Mouse (Mus musculus): ENCODE measurements around the gene Pitx3. TPM values are rescaled to one million over a fixed set of nuclear protein-coding genes. Genes with fewer than 3 reads are reported as not detected.
"Not testable (repeated sequence)": the region's sequence is repeated elsewhere in the genome, so short reads cannot be mapped to it uniquely, and the experiment has no call there.

The Pitx3 gene
- polyA plus RNA-seq, 1 experiment from 2014 or later = not detected

DNA sequence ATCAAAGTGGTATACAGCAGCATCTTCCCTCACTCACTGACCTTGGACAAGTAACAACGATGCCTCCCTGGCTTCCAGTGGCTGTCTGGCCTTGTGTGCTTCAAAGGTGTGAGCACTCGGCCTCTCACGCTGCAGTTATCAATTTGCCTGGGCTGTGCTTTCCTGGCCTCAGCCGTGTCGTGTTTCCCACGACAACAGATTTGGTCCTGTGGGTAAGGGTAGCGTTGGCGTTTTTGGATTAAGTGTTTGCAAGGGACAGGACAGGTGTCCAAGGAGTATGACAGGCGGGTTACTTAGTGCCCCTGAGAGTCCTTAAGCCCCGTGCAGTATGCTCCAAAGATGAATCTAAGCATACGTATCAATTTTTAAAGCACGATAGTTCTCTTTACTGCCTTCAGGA is 965 bp upstream of the Pitx3 start:
- Histone ChIP-seq H3K27ac (no peak overlapping the region), H3K36me3 (no peaks in the 10 kb centered on the region), H3K27me3 (ENCODE audit: insufficient read depth, poor library complexity, severe bottlenecking) (peaks cover 70% of the 10 kb centered on the region), H3K4me1 (replicated peaks) (peaks cover 44% of the 10 kb centered on the region), H3K9me3 (no peaks in the 10 kb centered on the region), H3K4me3 (peak overlapping the region; percentile 58)
- 28% methylated on average over 12 of the region's 12 CpGs for WGBS
- DNase-seq (ENCODE audit: low spot score) = no peak

DNA sequence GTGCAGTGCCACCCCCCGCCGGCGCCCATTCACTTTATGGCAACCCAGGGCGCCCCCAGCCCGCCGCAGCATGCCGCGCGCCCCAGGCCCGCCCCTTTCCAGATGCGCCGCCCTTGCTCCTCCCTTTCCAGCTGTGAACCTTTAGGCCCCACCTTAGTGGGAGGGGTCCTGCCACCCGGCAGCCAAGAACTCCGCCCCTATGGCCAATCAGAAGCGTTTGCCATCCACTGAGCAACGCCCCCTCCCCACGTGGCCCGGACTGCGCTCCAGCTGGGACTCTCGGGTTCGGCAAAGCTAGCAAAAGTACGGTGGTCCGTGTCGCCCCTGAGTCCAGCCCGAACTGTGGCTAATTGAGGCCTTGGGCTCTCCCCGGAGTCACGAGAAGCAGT is 240 bp upstream of the Pitx3 start:
- DNase-seq (ENCODE audit: low spot score) = peak; percentile 88
- 1% methylated on average over 27 of the region's 27 CpGs for WGBS
- H3K27me3 ChIP-seq (ENCODE audit: insufficient read depth, poor library complexity, severe bottlenecking) = peaks cover 78% of the 10 kb centered on the region
- no peaks in the 10 kb centered on the region for H3K9me3 ChIP-seq
- H3K36me3 ChIP-seq = no peaks in the 10 kb centered on the region
- H3K4me3 ChIP-seq = peak overlapping the region; percentile 58
- H3K27ac ChIP-seq = no peak overlapping the region
- peaks cover 37% of the 10 kb centered on the region for H3K4me1 ChIP-seq (replicated peaks)

- Histone ChIP-seq H3K36me3 (no peaks in the 10 kb centered on the region), H3K4me1 (replicated peaks) (peaks cover 33% of the 10 kb centered on the region), H3K27ac (peak overlapping the region; percentile 43; the same call in 1 of the 2 replicates), H3K27me3 (ENCODE audit: insufficient read depth, poor library complexity, severe bottlenecking) (peaks cover 100% of the 10 kb centered on the region), H3K4me3 (peak overlapping the region; percentile 23; the same call in 1 of the 2 replicates), H3K9me3 (no peaks in the 10 kb centered on the region)
- DNase-seq (ENCODE audit: low spot score) = peak; percentile 60
- WGBS = 15% methylated on average over 6 of the region's 6 CpGs
Measured at GRCm38 (mm10) chr19:46141091-46141490, 7.0 kb downstream of the Pitx3 start.

- DNase-seq (ENCODE audit: low spot score) = no peak
- Histone ChIP-seq H3K4me3 (no peak overlapping the region), H3K27me3 (ENCODE audit: insufficient read depth, poor library complexity, severe bottlenecking) (peaks cover 100% of the 10 kb centered on the region), H3K9me3 (no peaks in the 10 kb centered on the region), H3K27ac (0 out of 2 replicates have a peak overlapping the region, but pooled peaks have one; percentile 43), H3K4me1 (replicated peaks) (peaks cover 41% of the 10 kb centered on the region), H3K36me3 (no peaks in the 10 kb centered on the region)
- 51% methylated on average over 2 of the region's 2 CpGs for WGBS
Measured at GRCm38 (mm10) chr19:46140324-46140723, 7.8 kb downstream of the Pitx3 start.

- WGBS = 3% methylated on average over 49 of the region's 49 CpGs
- peaks cover 100% of the 10 kb centered on the region for H3K27me3 ChIP-seq (ENCODE audit: insufficient read depth, poor library complexity, severe bottlenecking)
- H3K4me3 ChIP-seq = peak overlapping the region; percentile 67
- DNase-seq (ENCODE audit: low spot score) = peak; percentile 73
- H3K36me3 ChIP-seq = no peaks in the 10 kb centered on the region
- H3K27ac ChIP-seq = peak overlapping the region; percentile 9; the same call in 1 of the 2 replicates
- peaks cover 50% of the 10 kb centered on the region for H3K4me1 ChIP-seq (replicated peaks)
- H3K9me3 ChIP-seq = no peaks in the 10 kb centered on the region
Measured at GRCm38 (mm10) chr19:46136639-46137580, 11.2 kb downstream of the Pitx3 start.

- Histone ChIP-seq H3K9me3 (no peaks in the 10 kb centered on the region), H3K27ac (peak overlapping the region; percentile 57), H3K36me3 (no peaks in the 10 kb centered on the region), H3K4me1 (replicated peaks) (peaks cover 48% of the 10 kb centered on the region), H3K27me3 (ENCODE audit: insufficient read depth, poor library complexity, severe bottlenecking) (peaks cover 100% of the 10 kb centered on the region), H3K4me3 (peak overlapping the region; percentile 67)
- WGBS = under 1% methylated on average over 79 of the region's 79 CpGs
- peak; percentile 77 for DNase-seq (ENCODE audit: low spot score)
Measured at GRCm38 (mm10) chr19:46135789-46136638, 12.1 kb downstream of the Pitx3 start.

DNA sequence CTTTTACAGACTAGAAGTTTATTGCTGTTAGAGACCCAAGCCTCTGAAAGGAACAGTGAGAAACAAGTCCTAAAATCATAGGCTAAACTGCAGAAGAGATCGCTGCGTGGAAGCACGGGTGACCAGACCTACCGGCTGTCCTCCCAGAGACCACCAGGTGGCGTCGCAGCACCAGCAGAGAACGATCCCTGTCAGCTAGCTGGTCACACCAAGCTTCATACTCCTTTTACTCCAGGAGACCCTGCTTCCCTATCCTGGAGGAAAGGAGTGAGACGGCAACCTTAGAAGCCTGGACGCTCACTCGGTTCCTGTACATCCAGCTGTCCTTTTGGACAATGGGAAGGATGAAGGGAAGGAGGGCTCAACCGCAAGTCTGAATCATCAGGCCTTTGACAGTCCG is 12.8 kb downstream of the Pitx3 start:
- 2% methylated on average over 12 of the region's 12 CpGs for WGBS
- Histone ChIP-seq H3K4me1 (replicated peaks) (peaks cover 41% of the 10 kb centered on the region), H3K4me3 (peak overlapping the region; percentile 67), H3K9me3 (no peaks in the 10 kb centered on the region), H3K27me3 (ENCODE audit: insufficient read depth, poor library complexity, severe bottlenecking) (peaks cover 100% of the 10 kb centered on the region), H3K27ac (no peak overlapping the region), H3K36me3 (no peaks in the 10 kb centered on the region)
- peak; percentile 91 for DNase-seq (ENCODE audit: low spot score)

- H3K27me3 ChIP-seq (ENCODE audit: insufficient read depth, poor library complexity, severe bottlenecking) = peaks cover 77% of the 10 kb centered on the region
- no peaks in the 10 kb centered on the region for H3K36me3 ChIP-seq
- DNase-seq (ENCODE audit: low spot score) = no peak
- H3K27ac ChIP-seq = no peak overlapping the region
- H3K4me1 ChIP-seq (replicated peaks) = peaks cover 35% of the 10 kb centered on the region
- H3K4me3 ChIP-seq = no peak overlapping the region
- WGBS = 45% methylated on average over 6 of the region's 6 CpGs
- no peaks in the 10 kb centered on the region for H3K9me3 ChIP-seq
Measured at GRCm38 (mm10) chr19:46132577-46132976, 15.5 kb downstream of the Pitx3 start.

DNA sequence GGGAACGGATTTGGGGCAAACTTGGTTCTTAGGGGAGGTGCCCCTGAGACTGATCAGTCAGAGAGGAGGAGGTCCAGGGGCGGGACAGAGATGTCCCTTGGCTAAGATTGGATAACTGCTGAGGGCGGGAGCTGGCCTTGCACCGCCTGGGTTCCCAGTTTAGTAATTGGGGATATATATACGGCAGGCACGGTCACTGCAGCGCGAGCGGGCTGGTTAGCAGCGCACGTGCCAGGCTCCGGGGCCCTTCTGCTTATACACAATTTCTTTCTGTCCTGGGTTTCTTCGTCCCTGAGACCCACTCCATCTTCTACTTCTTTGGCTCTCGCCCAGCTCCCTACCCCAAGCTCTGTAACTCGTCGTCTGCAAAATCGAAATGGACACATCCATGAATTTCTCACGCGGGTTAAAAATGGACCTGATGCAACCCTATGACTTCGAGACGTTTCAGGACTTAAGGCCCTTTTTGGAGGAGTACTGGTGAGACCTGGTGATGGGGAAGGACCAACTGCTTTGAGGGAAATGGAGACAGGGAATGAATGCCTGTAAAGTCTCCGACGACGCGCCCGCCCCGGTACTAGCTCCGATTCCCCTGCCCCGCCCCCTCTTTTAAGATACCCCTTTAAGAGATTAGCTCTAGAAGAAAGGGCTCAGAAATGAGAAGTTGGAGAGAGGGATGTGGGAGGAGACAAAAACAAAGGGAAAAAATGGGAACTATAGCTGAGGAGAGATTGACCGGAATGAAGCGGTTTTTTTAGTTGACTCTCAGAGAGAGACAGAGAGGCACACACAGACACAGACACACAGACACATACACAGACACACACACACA is 16.2 kb downstream of the Pitx3 start, which contains the start of gene Elovl3:
Gene Elovl3 (plus strand): TSS at position 204 of the 832 bp plus-strand sequence.
- no peak for DNase-seq (ENCODE audit: low spot score)
- H3K4me3 ChIP-seq = peak within 1 kb of the TSS; percentile 30
- H3K27ac ChIP-seq = no peak within 1 kb of the TSS
- H3K9me3 ChIP-seq = no peaks in the 10 kb centered on the region
- H3K4me1 ChIP-seq (replicated peaks) = peaks cover 30% of the 10 kb centered on the region
- no peaks in the 10 kb centered on the region for H3K36me3 ChIP-seq
- 3% methylated on average over 31 of the region's 31 CpGs for WGBS
- H3K27me3 ChIP-seq (ENCODE audit: insufficient read depth, poor library complexity, severe bottlenecking) = peaks cover 76% of the 10 kb centered on the region

DNA sequence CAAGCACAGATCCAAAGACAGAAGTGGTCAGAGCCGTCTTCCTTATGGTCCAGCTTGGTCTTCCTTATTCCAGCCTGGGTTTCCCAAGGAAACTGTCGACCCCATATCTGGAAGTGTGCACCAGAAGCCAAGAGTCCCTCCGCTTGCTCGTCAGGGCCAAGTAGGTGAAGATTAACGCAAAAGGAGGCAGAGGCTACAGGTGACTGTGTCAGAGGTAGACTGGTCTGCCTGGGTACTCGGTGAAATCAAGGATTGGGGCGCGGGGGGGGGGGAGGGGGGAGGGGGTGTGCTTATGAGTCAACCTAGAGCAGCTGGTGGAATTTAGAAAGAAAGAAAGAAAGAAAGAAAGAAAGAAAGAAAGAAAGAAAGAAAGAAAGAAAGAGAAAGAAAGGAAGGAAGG is 16.8 kb downstream of the Pitx3 start:
- Histone ChIP-seq H3K9me3 (no peaks in the 10 kb centered on the region), H3K4me3 (peak overlapping the region; percentile 30; the same call in 1 of the 2 replicates), H3K36me3 (no peaks in the 10 kb centered on the region), H3K27me3 (ENCODE audit: insufficient read depth, poor library complexity, severe bottlenecking) (peaks cover 70% of the 10 kb centered on the region), H3K4me1 (replicated peaks) (peaks cover 24% of the 10 kb centered on the region), H3K27ac (no peak overlapping the region)
- 13% methylated on average over 7 of the region's 8 CpGs for WGBS
- DNase-seq (ENCODE audit: low spot score) = no peak

DNA sequence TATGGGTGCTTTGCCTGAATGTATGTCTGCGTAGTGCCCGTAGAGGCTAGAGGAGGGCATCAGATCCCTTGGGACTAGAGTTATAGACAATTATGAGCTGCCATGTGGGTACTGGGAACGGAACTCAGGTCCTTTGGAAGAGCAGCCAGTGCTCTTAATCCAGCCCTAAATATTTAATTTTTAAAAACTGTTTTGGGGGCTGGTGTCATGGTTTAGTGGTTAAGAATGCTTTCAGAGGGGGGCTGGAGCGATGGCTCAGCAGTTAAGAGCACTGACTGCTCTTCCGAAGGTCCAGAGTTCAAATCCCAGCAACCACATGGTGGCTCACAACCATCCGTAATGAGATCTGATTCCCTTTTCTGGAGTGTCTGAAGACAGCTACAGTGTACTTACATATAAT is 18.4 kb downstream of the Pitx3 start:
- WGBS = 76% methylated on average over 6 of the region's 6 CpGs
- Histone ChIP-seq H3K27me3 (ENCODE audit: insufficient read depth, poor library complexity, severe bottlenecking) (peaks cover 54% of the 10 kb centered on the region), H3K4me1 (replicated peaks) (peaks cover 10% of the 10 kb centered on the region; the same call in 1 of the 2 replicates)
- DNase-seq (ENCODE audit: low spot score); H3K36me3 ChIP-seq; H3K27ac ChIP-seq; H3K9me3 ChIP-seq; H3K4me3 ChIP-seq: not testable (repeated sequence)

DNA sequence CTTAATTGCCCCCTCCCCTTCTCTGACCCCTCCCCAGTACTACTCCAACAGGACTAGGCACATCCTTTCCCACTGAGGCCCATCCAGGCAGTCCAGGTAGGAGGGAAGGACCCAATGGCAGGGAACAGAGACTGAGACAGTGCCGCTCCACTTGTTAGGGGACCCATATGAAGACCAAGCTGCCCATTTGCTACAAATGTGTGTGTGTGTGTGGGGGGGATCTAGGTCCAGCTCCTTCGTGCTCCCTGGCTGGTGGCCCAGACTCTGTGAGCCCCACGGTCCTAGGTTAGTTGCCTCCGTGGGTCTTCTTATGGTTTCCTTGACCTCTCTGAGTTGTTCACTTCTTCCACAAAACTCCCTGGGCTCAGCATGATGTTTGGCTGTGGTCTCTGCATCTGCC is 21.8 kb downstream of the Pitx3 start:
- H3K4me1 ChIP-seq (replicated peaks) = no peaks in the 10 kb centered on the region
- no peaks in the 10 kb centered on the region for H3K36me3 ChIP-seq
- H3K4me3 ChIP-seq = no peak overlapping the region
- H3K27ac ChIP-seq = no peak overlapping the region
- 82% methylated on average over 4 of the region's 4 CpGs for WGBS
- H3K27me3 ChIP-seq (ENCODE audit: insufficient read depth, poor library complexity, severe bottlenecking) = peaks cover 20% of the 10 kb centered on the region
- H3K9me3 ChIP-seq = no peaks in the 10 kb centered on the region
- no peak for DNase-seq (ENCODE audit: low spot score)
